Mouse (Mus musculus) activated CD4-positive, CD25-positive, alpha-beta regulatory T cell, adult 4 months (primary cell): Measurements from ENCODE around the gene Nhlh1. TPM values are rescaled to one million over a fixed set of nuclear protein-coding genes. Genes with fewer than 3 reads are reported as not detected.

Experiments used
- ATAC-seq: one replicate; pipeline ENCODE4 v1.8.0; 2017
- polyA plus RNA-seq, 2 experiments: library from polyadenylated mRNA; unstranded; fragments of 100-300 nt; shearing (Covaris generic); gene quantifications; one replicate each; pipeline ENCODE4 v1.2.1; 2017

Gene Nhlh1
- polyA plus RNA-seq, 2 experiments from 2014 or later: not detected

GRCm38 (mm10) chr1:172052766-172053279 lies 4.5 kb downstream of the Nhlh1 start:
- ATAC-seq: no peak

DNA sequence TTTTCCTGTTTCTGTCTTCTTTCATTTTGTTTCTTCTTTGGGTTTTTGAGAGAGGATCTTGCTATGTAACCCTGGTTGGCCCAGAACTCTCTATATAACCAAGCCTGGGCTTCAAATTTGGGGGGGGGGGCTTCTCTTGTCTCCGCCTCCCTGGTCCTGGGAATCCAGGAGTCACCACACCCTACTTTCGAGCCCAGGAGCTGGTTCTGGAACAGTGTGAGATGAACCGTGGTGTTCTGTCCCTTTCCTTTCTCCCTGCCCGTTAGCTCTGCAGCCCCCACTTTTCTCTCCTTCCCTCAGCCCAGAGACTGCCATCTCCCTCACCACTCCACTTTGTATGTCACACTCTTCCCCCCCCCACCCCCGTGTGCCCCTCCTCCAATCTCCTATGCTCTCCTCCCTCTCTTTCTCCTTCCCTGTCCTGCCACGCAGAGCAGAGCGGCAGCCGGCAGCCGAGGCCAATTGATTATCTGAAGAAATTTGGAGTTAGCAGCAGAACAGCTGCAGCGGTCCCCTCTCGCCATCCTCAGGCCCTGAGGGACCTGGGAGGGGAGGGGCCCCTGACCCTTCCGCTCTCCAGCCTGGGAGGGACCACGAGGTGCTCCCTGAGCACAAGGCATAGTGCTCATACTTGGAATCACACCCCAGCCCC lies 8.1 kb downstream of the Nhlh1 start:
- no peak for ATAC-seq

DNA sequence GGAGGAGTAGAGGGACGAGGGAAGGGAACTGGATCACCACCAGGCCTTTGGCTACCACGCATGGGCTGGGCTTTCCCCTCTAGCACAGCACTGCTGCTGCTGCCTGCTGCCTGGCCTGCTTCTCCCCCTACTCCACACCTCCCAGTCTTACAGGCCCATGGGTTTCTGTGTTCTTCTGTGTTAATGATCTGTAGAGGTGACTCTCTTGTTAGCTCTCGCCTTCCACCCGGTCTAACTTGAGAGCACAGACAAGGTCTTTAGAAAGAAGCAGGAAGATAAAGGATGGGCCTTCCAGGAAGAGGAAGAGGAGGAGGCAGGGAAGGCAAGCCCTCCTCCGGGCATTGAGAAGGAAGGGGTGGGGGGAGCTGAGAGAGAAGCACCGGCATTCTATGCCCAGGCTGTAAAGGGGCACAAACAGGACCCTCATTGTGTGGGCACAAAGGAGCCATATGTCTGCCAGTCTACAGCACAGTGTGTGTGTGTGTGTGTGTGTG lies 9.1 kb downstream of the Nhlh1 start:
- no peak for ATAC-seq

GRCm38 (mm10) chr1:172046938-172047337 lies 10.4 kb downstream of the Nhlh1 start:
- peak; percentile 79 for ATAC-seq

GRCm38 (mm10) chr1:172046410-172046809 lies 11.0 kb downstream of the Nhlh1 start:
- ATAC-seq: no peak

DNA sequence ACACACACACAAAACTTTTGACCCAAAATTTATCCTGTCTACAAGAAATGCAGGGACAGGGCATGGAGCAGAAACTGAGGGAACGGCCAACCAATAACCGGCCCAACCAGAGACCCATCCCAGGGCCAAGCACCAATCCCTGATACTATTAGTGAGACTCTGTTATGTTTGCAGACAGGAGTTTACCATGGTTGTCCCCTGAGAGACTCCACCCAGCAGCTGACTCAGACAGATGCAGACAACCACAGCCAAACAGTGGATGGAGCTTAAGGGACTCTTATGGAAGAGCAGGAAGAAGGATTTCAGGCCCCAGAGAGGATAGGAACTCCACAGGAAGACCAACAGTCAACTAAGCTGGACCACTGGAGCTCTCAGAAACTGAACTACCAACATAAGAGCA lies 27.5 kb downstream of the Nhlh1 start:
- ATAC-seq: no peak

DNA sequence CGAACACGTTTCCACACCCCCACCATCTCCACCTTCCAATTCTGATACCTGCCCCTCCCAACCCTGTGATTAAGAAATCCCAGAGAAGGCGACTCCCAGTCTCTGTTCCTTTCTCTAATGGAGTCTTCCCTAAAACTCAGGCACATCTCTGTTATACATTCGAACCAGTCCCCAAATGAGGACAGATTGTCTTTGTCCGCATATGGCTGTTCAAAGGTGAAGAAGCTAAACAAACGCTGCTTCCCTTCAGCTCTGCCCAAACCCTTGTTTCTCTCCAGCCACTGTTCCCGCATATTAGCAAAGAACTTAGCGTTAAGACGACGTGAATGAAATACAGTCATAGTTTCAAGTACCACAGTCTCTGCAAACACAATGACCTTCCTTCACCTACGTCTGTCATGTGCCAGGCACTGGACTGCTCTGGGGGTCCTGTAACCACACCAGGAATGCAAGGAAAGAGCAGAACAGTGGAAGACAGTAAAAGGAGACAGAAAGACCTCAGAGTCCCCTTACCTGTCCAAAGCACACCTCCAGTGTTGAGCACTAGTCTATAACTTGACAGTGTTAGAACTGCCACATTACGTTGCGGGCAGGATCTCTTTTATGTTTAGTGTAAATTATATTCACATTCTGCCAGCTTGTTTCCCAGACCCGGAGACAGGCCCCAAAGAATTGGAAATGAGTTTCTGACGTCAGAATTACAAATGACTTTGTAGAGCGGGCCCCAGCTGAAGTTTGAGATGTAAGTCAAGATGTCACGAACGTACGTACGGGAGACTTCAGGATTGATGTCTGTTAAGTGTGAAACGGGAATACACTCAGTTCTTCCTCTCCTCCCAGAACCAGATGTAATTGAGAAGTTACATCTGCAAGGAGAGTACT lies 28.7 kb downstream of the Nhlh1 start, which contains the start of gene Vangl2:
Vangl2 (minus strand) TSS at position 51 of the 882 bp plus-strand sequence.
- no peak for ATAC-seq

GRCm38 (mm10) chr1:172027809-172028102 lies 29.6 kb downstream of the Nhlh1 start:
- ATAC-seq: no peak

GRCm38 (mm10) chr1:172027010-172027808 lies 30.2 kb downstream of the Nhlh1 start:
- peak; percentile 47 for ATAC-seq

DNA sequence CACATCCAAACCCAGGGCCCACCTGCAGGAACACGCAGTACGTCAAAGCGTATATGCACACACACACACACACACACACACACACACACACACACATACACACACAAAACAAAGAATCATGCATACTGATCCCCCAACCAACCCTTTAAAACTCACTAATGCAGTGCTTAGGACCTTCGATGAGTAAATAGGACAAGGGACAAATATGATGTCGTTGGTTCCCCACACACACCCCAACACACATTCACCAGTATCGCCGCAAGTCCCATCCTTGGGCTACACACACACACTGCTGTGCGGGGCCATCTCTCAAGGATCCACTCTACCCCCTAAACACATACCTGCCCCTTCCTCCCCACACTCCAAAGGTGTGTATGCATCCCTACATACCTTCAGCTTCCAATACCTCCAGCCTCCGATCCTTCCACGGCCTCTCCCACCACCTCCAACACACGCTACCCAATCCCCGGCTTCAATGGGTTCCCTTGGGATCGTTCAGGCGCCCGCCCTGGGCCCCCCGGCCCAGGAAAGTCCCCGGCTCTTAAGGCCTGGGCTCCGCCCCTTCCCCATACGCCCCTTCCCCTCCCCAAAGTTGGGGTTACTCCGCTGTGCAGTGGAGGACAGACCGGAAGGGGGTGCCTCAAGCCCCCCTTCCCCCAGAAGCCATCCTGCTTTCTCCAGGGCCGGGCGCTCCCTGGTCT lies 31.0 kb downstream of the Nhlh1 start:
- ATAC-seq: peak; percentile 66

- ATAC-seq: no peak
These were observed 32.0 kb downstream of the Nhlh1 start for GRCm38 (mm10) chr1:172025201-172025904.

DNA sequence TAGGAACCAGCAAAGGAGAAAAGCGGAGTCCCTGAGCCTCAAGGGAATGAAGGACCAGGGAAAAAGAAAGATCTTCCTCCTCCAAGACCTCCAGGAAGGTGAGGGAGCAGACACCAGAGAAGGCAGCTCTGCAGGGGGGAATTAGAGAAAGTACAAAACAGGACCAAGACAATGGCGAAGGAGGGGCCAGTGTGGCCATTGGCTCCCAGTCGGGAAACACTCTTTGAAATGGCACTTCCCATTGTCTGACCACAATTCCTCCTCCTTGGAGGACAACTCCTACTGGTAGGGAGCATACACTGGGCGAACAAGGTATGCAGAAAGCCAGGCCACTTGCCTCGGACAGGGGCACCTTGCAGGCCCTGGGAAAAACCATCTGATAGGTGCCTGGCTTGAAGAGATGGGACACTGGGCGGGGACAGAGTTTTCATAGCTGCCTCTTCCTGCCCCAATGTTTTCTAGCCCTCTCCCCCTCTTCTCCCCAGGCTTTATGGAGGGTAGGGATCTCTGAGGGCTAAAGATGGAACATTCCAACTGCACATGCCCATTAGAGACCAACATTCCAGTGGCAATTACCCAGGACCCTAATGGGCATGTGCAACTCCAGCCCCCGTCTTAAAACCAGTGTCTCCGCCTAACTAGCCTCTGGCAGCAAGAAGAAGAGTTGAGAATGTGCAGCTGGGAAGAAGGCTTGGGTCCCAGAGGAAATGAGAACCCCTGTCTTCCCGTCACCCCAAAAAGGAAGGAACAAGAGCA lies 33.1 kb downstream of the Nhlh1 start:
- ATAC-seq: no peak

DNA sequence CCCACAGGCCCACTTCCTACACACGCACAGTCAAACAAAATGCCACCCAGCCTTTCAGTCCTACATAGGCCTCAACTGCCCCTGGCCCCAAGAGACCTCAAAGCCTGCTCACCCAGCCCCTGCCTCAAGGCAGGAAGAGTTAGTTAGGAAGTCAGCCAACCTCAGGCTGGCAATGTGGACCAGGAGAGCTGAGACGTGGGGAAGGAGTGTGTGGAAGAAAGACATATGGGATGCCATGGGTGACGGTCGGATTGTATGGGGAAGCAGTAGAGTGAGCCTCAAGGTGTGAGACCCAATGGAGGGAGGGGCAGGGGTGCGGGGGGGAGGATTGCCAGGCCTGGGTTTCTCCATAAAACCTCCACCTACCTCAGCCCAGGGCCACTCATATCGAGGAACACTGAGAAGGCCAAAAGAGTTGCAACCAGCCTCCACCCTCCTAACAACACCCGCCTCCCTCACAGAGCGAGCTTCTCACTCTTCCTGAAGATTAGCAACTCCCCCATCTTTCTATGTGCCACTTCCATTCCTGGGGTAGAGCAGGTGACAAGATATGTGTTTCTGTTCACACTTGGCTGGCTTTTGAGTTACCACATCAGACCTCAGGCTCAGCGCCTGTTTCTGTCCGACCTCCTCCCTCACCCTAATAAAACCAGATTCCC lies 37.4 kb downstream of the Nhlh1 start:
- no peak for ATAC-seq

- ATAC-seq: no peak
These were observed 38.0 kb downstream of the Nhlh1 start for GRCm38 (mm10) chr1:172019339-172019738.

- ATAC-seq: no peak
These were observed 38.7 kb downstream of the Nhlh1 start for GRCm38 (mm10) chr1:172018336-172019311.

GRCm38 (mm10) chr1:172017517-172018070 lies 39.8 kb downstream of the Nhlh1 start:
- ATAC-seq: no peak

DNA sequence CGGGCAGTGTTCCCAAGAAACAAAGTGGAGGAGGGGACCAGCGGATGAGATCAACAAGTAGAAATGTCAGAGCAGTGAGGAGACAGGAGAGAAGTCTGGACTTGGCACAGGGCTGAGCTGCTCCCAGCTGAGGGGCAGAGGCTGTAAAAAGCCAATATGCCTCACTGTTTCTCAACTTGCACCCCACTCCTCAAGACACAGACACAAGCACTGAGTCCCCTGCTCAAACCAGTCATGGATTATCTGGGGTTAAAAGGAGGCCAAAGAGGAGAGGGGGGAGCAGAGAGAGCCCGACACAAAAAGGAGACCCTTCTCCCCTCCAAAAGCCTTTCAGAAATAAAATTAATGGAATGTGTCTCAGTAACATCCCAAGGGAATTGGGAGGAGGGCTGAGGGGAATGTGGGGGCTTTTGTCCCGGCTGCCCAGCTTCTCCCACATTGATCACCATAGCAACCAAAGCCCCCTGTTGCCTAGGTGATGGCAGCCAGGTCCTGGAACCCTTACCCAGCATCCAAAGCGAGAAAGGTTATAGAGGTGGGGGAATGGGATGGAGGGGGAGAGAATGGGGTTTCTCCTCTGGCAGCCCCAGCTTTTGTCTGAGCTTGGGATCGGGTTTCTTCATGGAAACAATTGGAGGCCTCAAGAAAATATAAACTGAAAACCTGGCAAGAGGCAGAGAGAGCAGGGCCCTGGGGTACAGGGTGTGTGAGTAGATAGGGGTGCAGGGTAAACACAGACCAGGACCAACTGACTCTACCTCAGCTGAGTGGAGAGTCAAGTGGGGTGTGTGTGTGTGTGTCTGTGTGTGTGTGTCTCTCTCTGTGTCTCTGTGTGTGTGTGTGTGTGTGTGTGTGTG lies 40.5 kb downstream of the Nhlh1 start:
- ATAC-seq: no peak

GRCm38 (mm10) chr1:172016031-172016430 lies 41.3 kb downstream of the Nhlh1 start:
- ATAC-seq: peak; percentile 13
